Mouse (Mus musculus) cortical plate, adult 2 months (tissue): Measurements from ENCODE around the gene Rabgef1.

ENCODE experiments used
- CTCF ChIP-seq: fragments of 200-500 bp; IDR thresholded peaks from 2 replicates; pipeline ENCODE4 v1.5.1; 2011; ENCODE audit warnings: mild to moderate bottlenecking, control low read depth, low read length; ENCODE audit not compliant: insufficient read depth; ENCODE audit errors: extremely low read depth
- POLR2A ChIP-seq: fragments of 200-500 bp; IDR thresholded peaks from 2 replicates; pipeline ENCODE4 v1.6.1; 2011; ENCODE audit warnings: mild to moderate bottlenecking, low read length, control low read depth; ENCODE audit not compliant: insufficient read depth; ENCODE audit errors: extremely low read depth

- TF ChIP-seq CTCF (no peak), POLR2A (no peak)
Measured at GRCm38 (mm10) chr5:130192356-130192944, 20.9 kb downstream of the Rabgef1 start.
